Mouse (Mus musculus) left cerebral cortex, postnatal 10 days (tissue): ENCODE data around the gene Snx11. TPM values are rescaled to one million over a fixed set of nuclear protein-coding genes. Genes with fewer than 3 reads are reported as not detected.

Source experiments
- DNase-seq, 2 experiments: peaks; one replicate each; pipeline ENCODE4 v3.0.0; 2021 to 2022; ENCODE audit warnings: low spot score in 2 of 2, mixed read lengths in 1 of 2; ENCODE audit errors: extremely low spot score in 1 of 2
- intact Hi-C: fragments of 180-260 bp; cut with DNase I; formaldehyde crosslinking; loops from one replicate; pipeline ENCODE4 v1.15.1; 2025
- total RNA-seq, 2 experiments: library from RNA; stranded (reverse); gene quantifications; 2 replicates each; pipeline ENCODE4 v1.2.3; 2021

Snx11 gene
- total RNA-seq, 2 experiments from 2014 or later = 43.1 to 43.2 TPM

DNA sequence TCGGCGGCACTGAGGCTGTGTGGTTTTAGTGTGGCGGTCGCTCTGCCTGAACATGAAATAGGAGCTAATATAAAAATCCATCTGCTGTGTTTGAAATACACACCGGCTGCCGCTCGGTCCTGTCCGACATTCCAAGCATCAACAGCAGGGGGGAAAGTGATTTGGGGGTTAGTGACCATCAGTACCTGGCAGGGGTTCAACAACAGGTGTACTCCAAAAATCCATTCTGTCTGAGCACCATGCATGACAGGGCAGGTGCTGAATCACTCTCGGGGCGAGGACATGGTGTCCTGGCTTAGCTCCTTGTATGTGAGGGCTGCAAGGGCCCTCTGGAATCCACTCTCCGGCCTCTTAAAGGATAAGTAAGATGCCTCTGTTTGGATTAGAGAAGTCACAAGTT, 41.0 kb downstream of the Snx11 start:
- intact Hi-C loops = loop anchor here (5.0 kb wide), 1 partner anchor 184 kb away; no protein-coding TSS in a partner anchor
- no peak for DNase-seq

DNA sequence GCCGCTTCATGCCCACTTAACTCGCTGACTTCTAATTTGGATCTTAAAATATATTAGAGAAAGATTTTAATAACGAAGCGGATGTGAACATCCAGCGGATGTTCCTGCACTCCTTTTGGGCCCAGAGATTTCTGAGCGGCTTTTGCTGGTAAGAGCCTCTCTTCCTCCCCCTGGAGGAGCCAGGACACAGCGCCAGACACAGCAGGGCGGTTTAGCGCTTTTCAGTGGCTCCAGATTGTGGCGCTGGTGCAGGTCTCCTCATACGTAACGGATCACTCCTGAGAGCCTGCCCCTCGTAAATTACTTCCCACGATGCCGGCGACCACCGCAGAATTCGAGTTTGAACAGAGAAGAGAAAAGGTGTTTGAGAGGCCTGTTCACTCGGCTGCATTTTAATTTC, 41.5 kb downstream of the Snx11 start:
- peak; percentile 41 to 72 for DNase-seq
- intact Hi-C loops = loop anchor here (5.0 kb wide), 1 partner anchor 184 kb away; no protein-coding TSS in a partner anchor

DNA sequence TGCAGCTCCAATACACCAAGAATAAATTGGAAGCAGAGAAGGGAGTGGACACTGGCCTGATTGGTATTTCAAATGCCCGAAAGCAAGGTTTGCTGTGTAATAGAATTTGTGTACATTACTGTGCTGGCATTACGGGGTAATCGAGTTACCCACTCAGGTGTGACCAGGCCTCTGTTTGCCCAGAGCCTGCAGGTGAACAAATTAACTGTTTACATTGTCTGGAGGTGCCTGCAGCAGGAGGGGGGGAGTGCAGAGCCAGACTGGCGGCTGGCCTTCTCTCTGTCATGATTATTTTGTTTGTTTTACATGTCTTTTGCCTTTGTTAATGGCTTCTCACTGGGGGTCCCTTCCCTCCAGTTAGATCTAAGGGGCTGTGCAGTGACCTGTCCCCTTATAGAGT, 44.7 kb downstream of the Snx11 start:
- intact Hi-C loops = no loop called here
- no peak for DNase-seq

DNA sequence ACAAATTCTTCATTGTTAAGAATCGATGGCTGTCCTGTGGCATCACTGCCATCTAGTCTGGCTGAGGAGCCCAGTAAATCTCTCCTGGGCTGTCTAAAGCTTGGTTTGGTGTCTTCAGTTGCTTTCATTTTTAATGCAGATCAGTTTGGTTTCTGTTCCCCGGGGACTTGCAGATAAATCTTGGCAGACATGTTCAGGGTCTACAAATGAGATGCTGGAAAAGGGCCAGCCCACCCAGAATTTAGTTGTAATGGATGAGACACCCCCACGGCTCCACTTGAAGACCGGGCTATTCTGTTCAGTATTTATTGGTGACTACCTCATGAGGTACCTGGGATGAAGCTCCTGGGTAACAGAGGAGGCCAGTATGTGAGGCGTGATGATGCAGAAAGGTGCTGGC, 47.0 kb downstream of the Snx11 start:
- intact Hi-C loops = no loop called here
- no peak for DNase-seq

DNA sequence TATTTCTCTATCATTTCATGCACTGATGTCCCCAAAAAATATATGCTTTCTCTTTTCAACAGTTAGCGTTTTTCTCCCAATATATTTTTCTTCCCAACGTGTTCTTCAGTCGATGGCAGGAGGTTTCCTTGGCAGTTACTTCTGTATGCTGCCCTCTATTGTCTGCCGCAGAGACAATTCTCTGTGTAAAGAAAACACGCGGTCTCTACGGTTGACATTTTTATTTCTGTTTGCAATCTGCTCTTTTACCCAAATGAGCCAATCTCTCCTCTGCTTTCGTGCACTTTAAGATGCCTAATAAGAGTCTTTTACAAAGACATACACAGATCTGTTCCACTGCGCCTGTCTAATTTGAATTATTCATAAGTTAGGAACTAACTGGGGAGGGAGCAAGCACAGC, 47.9 kb downstream of the Snx11 start:
- intact Hi-C loops = no loop called here
- no peak for DNase-seq

DNA sequence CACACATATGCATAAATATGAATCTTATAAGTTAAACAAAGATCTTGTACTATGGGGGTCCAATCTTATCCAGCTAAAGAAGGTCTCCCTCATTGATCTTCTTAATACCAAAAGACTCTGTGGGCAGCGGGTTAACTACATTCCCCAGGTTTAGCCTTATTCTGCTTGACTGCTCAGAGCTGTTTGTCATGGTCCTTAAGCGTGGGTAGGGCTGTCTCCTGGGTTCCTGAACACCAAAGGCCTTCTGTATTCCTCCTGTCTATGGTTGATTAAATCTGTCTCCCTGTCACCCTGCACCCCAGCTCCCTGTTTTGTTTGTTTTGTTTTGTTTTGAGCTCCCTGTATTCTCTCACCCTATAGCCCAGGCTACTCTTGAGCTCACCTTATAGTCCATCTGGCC, 48.8 kb downstream of the Snx11 start:
- intact Hi-C loops = no loop called here
- no peak for DNase-seq

DNA sequence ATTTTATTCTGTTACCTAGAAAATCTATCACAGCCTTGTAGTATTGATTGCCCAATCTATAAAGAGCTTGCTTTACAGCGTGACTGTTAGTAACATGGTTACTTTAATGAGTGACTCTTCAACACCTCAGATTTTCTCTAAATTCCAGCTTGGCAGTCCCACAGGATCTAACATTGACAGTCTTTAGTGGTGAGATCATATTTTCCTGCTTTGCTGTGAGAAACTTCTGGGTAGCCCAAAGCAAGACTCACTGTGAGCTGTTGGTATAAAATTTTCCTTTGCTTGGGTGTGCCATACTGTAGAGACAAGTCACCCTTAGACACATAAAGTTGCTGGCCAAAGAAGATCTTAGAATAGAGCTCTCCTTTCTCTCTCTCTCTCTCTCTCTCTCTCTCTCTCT, 51.5 kb downstream of the Snx11 start:
- intact Hi-C loops = no loop called here
- DNase-seq = no peak

DNA sequence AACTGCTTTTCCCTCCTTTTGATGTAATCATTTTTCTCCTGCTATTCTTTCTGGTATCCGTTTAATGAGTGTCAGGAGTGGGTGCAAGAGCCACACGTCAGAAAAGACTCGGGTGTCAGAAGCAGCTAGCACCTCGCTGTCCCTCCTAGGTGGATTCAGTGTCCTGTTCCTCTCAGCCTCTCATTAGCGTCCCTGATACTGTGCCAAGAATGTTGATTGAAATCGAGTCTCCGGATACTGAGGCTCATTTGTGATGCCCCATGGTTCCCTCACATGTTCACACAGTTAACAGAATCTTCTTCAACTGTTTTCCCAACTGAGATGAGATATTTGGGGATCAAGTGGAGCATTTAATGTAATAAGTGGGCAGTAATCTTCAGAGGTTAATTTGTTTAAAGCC, 58.8 kb downstream of the Snx11 start:
- DNase-seq = no peak
- intact Hi-C loops = no loop called here

Other genes starting within 250 kb of the Snx11 start
- 10 to 100 TPM; 49.3 to 52.2 TPM for gene Cbx1, start 11.6 kb upstream of the Snx11 start, total RNA-seq
- gene Nfe2l1, start 52.4 kb upstream of the Snx11 start, total RNA-seq = 100 to 1,000 TPM; 167 to 175 TPM
- gene Copz2, start 72.3 kb upstream of the Snx11 start, total RNA-seq = 1 to 10 TPM; 2.5 to 3.1 TPM
- 10 to 100 TPM; 50.5 to 52.5 TPM for gene Cdk5rap3, start 138.9 kb upstream of the Snx11 start, total RNA-seq
- gene Prr15l, start 150.5 kb upstream of the Snx11 start, total RNA-seq = not detected
- 10 to 100 TPM; 30.9 to 32.6 TPM for gene Pnpo, start 166.4 kb upstream of the Snx11 start, total RNA-seq
- 10 to 100 TPM in 1 of 2 experiments, 1 to 10 TPM in 1; 9.9 to 10.7 TPM for gene Sp2, start 205.4 kb upstream of the Snx11 start, total RNA-seq
- gene Sp6, start 235.8 kb upstream of the Snx11 start, total RNA-seq = 1 to 10 TPM; 2.3 to 3.1 TPM